Mouse (Mus musculus): Measurements from ENCODE around the gene Plekhg4. TPM values are rescaled to one million over a fixed set of nuclear protein-coding genes. Genes with fewer than 3 reads are reported as not detected.

The Plekhg4 gene
- total RNA-seq, 2 experiments from 2014 or later, result not detected

DNA sequence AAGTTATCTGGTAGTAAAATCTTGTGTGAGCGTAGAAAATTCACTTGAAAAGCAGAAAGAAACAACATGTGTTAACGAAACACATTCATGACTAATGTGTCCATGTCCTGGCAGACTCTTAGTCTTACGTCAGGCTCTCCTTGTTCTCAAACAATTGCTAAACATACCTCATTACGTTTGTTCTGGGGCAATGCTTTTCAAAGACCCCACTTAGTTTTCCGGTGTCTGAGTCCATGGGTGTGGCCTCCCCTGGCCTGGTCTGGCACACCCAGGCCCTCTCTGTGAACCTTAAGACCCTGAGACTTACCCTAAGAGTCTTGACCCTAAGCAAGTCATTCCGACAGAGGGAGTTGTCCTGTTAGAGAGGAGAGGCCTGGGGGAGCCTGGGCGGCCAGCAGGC lies 20.8 kb downstream of the Plekhg4 start:
- no peak for ATAC-seq (replicated peaks; ENCODE audit: poor library complexity)

DNA sequence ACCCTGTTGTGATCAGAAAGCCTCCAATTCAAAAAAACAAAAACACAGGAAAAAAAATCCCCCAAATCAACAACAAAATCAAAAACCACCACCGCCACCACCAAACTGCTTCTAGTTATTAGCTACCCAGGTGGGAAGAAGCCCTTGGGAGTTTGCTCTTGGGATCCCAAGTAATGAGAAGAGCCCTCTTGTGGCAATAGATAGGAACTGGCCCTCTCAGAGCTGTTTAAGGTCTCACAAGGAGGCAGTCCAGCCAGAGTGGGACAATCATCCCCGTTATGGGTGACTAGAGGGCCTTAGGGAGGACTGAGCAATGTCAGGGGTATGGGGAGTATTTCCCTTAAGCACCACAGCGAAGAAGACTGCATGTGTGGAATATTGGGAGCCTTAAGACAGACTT lies 24.7 kb downstream of the Plekhg4 start:
- peak; percentile 82 for ATAC-seq (replicated peaks; ENCODE audit: poor library complexity)

DNA sequence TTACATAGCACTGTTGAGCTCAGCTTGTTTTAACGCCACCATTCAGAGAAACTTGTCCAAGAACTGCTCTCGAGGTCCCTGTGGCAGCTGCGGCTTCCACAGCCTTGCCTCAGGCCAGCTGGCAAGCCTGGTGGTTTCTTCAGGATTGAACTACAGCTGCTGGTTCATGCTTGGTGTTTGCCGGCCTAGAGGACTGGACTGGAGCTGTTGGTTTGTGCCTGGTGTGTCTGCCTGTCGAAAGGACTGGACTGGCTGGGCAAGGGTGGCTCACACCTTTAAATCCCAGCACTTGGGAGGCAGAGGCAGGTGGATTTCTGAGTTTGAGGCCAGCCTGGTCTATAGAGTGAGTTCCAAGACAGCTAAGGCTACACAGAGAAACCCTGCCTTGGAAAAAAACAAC lies 26.9 kb downstream of the Plekhg4 start:
- ATAC-seq (replicated peaks; ENCODE audit: poor library complexity), result no peak

DNA sequence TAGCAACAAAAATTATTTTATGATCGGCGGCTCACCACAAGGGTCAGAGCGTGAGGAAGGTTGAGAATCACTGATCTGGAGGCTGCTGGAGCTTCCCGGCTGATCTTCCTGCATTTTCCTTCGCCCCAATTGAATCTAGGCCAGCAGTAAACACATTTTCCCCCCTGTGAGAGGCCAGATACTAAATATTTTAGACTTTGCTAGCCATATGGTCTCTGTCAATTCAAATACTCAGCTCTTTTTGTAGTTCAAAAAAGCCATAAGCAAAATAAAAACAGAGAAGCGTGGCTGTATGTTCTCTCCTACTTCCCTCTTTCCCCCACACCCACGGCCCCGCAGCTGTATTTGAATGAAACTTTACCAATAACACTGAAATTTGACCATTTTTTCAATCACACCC lies 30.4 kb downstream of the Plekhg4 start:
- no peak for ATAC-seq (replicated peaks; ENCODE audit: poor library complexity)

DNA sequence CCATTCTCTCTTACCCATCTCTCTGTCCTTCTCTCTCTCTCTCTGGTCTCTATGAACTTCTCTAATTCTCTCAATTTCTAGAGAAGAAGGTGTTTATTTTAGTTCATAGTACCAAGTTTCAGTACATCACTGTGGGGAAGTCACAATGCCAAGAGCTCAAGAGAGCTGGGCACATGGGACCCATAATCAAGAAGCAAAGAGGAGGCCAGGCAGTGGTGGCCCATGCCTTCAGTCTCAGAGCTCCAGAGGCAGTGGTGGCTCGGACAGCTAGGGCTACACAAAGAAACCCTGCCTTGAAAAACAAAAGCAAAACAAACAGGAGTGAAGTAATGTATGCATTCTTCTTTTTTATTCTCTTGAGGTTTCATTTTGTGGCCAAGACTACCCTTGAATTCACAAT lies 31.4 kb downstream of the Plekhg4 start:
- ATAC-seq (replicated peaks; ENCODE audit: poor library complexity), result no peak

DNA sequence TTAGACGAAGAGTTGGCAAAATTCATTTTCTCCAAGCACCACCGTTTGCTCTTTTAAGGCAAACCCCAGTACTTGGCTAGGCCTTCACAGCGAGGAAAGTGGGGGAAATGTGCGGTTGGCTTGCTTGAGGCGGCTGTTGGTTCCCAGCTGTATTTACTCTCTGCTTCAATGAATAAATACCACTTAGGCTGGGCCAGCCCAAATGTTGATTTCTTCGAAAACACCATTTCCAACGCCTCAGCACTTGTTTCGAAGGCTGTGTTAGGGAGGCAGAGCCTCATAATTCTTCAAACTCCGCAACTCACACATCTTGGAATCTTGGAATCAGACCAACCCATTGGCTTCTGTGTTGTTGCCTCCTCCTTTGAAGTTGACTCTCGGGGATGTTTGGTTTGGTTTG lies 33.3 kb downstream of the Plekhg4 start:
- no peak for ATAC-seq (replicated peaks; ENCODE audit: poor library complexity)

DNA sequence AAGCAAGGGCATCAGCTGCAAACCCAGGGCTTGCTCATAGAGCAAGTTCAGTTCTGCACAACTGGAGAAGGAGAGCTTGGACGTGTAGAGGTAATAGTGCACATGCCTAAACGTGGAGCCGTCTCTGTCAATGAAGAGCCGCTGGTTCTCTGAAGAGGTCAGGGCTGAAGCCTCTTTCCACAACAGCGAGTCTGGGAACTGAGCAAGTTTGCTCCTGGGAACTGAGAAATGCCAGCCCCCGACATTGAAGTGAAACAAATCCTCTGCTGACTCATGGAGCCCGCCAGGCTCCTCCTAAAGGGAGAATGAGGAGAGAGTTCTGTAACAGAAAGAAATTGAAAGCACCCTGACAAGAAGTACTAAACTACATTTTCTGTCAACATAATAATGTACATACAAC lies 35.3 kb downstream of the Plekhg4 start:
- no peak for ATAC-seq (replicated peaks; ENCODE audit: poor library complexity)

DNA sequence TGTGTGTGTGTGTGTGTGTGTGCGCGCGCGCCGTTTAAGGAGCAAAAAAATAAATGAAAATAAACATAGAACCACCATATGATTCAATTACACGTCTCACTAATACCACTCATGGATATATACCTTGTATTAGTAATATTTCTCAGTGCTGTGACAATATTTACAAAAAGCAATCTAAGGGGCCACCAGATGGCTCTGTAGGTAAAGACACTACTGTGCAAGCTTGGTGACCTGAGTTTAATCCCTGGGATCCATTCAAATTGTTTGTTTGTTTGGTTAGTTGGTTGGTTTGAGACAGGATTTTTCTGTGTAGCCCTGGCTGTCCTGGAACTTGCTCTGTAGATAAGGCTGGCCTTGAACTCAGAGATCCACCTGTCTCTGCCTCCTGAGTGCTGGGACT lies 36.9 kb downstream of the Plekhg4 start:
- no peak for ATAC-seq (replicated peaks; ENCODE audit: poor library complexity)

DNA sequence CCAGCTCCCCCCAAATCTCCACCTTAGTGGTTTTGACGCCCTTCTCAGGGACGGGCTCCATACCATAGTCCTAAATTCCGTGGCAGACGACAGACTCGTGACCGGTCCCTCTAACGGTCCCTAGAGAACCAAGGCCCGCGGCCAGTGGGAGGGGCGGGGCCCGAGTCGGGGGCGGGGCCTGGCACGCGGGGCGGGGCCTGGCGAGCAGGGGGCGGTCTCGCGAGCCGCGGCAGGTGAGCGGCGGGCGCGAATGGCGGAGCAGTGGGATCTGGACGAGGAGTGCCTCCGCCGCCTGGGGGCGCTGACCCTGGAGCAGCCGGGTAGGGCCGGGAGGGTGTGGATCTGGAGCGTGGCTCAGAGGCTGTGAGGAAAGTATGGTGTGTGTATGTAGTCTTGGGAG lies 40.3 kb downstream of the Plekhg4 start, which contains the start of the genes Kctd19 and Lrrc36:
Gene Kctd19, minus strand, starts transcription at position 112 of the 400 bp plus-strand sequence.
Gene Lrrc36, plus strand, starts transcription at position 181 of the 400 bp plus-strand sequence.
- ATAC-seq (replicated peaks; ENCODE audit: poor library complexity), result peak; percentile 98

DNA sequence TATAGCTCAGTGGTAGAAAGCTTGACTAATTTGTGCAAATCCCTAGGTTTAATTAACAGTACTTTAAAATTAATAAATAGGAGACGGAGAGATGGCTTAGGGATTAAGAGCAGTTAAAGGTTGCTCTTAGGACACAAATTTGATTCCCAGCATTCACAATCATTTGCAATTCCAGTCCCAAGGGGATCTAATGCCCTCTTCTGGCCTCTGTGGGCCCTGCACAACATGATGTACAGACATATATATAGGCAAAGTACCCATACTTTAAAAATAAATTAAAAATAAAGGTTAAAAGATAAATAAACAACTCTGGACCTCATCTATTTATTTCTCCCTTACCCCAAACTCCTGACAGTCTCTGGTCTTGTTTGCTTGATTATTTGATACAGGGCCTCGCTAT lies 45.9 kb downstream of the Plekhg4 start:
- no peak for ATAC-seq (replicated peaks; ENCODE audit: poor library complexity)

DNA sequence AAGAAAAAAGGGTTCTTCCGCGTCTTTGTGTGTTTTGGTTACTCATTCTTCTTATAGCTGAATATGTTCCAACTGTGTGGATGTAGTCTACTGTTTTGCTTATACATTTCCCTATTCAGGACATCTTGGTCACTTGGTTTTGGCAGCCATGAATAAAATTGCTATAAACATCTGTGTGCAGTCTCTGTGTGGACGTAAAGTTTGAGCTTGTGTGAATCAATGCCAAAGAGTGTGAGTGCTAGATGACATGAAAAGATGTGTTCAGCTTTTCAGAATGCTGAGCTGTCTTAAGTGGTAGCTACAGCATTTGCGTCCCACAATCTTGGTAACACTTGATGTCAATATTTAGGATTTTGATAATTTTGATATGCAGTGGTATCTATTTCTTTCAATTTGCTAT lies 46.7 kb downstream of the Plekhg4 start:
- no peak for ATAC-seq (replicated peaks; ENCODE audit: poor library complexity)

DNA sequence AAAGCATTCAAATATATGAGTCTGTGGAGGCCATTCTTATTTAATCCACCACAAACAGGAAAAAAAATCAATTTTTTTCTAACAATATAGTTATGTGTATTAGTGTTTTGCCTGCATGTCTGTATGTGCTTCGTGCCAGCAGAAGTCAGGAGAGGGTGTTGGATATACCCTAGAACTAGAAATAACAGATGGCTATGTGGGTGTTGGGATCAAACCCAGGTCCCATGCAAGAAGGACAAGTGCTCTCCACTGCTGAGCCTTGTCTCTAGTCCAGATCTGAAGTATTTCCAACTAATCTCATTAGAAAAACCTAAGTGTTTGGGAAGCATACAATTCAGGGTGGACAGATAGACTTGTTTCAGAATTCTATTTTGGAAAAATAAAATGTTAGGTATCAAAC lies 48.9 kb downstream of the Plekhg4 start:
- no peak for ATAC-seq (replicated peaks; ENCODE audit: poor library complexity)

DNA sequence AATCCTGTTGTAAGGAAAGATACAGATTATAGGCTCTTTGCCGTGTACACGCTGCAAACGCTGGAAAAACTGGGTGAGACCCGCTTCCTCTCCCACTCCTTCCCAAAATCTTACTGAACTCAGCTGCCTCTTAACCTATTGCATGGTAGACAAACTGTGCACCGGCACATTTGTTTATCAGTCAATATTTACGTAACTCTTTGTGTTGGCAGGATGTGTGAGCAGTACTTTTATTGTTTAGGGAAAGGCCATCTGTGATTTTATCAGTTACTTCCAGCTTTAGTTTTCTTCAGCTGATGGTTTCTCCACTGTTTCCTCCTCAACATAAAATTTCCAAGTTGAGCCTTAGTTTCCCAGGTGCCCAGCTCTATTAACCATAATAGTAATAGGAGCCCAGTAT lies 53.8 kb downstream of the Plekhg4 start:
- ATAC-seq (replicated peaks; ENCODE audit: poor library complexity), result no peak

DNA sequence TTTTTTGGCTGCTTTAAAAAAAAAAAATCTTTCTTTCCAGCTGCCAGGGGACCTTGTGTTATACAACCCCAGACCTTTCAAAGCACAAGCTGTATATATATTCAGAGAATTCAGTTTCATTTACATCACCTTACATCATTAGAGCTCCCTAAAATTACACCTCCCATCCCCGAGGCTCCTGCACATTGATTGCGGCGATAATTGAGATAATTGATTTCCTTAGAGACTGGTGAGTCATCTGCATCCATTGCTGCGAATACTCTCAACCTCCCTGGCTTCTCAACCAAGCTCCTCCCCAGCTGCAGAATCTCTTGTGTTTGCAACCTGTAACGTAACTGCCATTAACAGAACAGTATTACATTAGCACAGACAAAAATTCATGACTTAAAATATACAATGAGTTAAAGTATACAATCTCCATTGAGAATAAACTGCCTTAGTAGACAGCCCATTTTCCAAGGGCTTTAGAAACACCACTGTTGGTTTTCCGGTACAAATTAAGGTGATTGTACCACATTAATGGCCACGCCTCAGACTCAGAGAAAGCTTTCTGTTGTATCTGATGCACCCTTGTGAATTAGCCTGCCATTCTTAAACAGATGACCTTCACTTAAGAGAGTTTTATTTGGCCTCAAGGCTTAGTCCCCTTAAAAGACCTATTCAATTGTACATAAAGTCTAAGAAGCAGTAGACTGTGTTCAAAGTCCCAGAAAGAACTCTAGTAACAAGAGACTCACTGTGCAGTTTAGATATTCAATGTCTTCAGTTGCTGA lies 58.9 kb downstream of the Plekhg4 start:
- ATAC-seq (replicated peaks; ENCODE audit: poor library complexity), result no peak

Other genes starting within 250 kb of the Plekhg4 start
- gene Ces4a, start 241.5 kb upstream of the Plekhg4 start, total RNA-seq (2015), result not detected in 2 replicates
- not detected in 2 replicates for gene Ces4a, start 241.5 kb upstream of the Plekhg4 start, total RNA-seq (2017)
- 146 and 152 TPM in 2 replicates for gene Cbfb, start 202.6 kb upstream of the Plekhg4 start, total RNA-seq (2015)
- gene Cbfb, start 202.6 kb upstream of the Plekhg4 start, total RNA-seq (2017), result 157 and 178 TPM in 2 replicates
- 20.8 and 31.3 TPM in 2 replicates for gene D230025D16Rik, start 148.1 kb upstream of the Plekhg4 start, total RNA-seq (2015)
- gene D230025D16Rik, start 148.1 kb upstream of the Plekhg4 start, total RNA-seq (2017), result 21.2 and 23.9 TPM in 2 replicates
- gene B3gnt9, start 118.1 kb upstream of the Plekhg4 start, total RNA-seq (2015), result 0.22 and 0.27 TPM in 2 replicates
- 0.17 and 0.37 TPM in 2 replicates for gene B3gnt9, start 118.1 kb upstream of the Plekhg4 start, total RNA-seq (2017)
- gene Tradd, start 108.7 kb upstream of the Plekhg4 start, total RNA-seq (2015), result 7.0 and 8.7 TPM in 2 replicates
- gene Tradd, start 108.7 kb upstream of the Plekhg4 start, total RNA-seq (2017), result 14.2 and 15.4 TPM in 2 replicates
- gene Fbxl8, start 108.6 kb upstream of the Plekhg4 start, total RNA-seq (2015), result 2.3 and 3.2 TPM in 2 replicates
- 1.2 and 2.3 TPM in 2 replicates for gene Fbxl8, start 108.6 kb upstream of the Plekhg4 start, total RNA-seq (2017)
- gene Hsf4, start 103.5 kb upstream of the Plekhg4 start, total RNA-seq (2015), result not detected in 2 replicates
- gene Hsf4, start 103.5 kb upstream of the Plekhg4 start, total RNA-seq (2017), result not detected in 2 replicates
- not detected in 2 replicates for gene Nol3, start 97.1 kb upstream of the Plekhg4 start, total RNA-seq (2015)
- gene Nol3, start 97.1 kb upstream of the Plekhg4 start, total RNA-seq (2017), result 0.04 TPM in 1 of 2 replicates, not detected in the other
- 2.1 and 4.2 TPM in 2 replicates for gene 4931428F04Rik, start 83.4 kb upstream of the Plekhg4 start, total RNA-seq (2015)
- gene 4931428F04Rik, start 83.4 kb upstream of the Plekhg4 start, total RNA-seq (2017), result 1.5 and 1.8 TPM in 2 replicates
- gene Exoc3l, start 77.2 kb upstream of the Plekhg4 start, total RNA-seq (2015), result 0.52 and 0.61 TPM in 2 replicates
- 0.20 and 1.6 TPM in 2 replicates for gene Exoc3l, start 77.2 kb upstream of the Plekhg4 start, total RNA-seq (2017)
- 121 and 126 TPM in 2 replicates for gene E2f4, start 75.6 kb upstream of the Plekhg4 start, total RNA-seq (2015)
- gene E2f4, start 75.6 kb upstream of the Plekhg4 start, total RNA-seq (2017), result 47.0 and 53.6 TPM in 2 replicates
- 0.49 and 0.71 TPM in 2 replicates for gene Elmo3, start 67.7 kb upstream of the Plekhg4 start, total RNA-seq (2015)
- gene Elmo3, start 67.7 kb upstream of the Plekhg4 start, total RNA-seq (2017), result 0.33 and 0.88 TPM in 2 replicates
- 1.2 and 2.0 TPM in 2 replicates for gene Lrrc29, start 47.0 kb upstream of the Plekhg4 start, total RNA-seq (2015)
- 1.3 and 2.9 TPM in 2 replicates for gene Lrrc29, start 47.0 kb upstream of the Plekhg4 start, total RNA-seq (2017)
- 70.7 and 84.0 TPM in 2 replicates for gene Tmem208, start 46.9 kb upstream of the Plekhg4 start, total RNA-seq (2015)
- 41.0 and 50.3 TPM in 2 replicates for gene Tmem208, start 46.9 kb upstream of the Plekhg4 start, total RNA-seq (2017)
- 5.0 and 6.2 TPM in 2 replicates for gene Fhod1, start 25.3 kb upstream of the Plekhg4 start, total RNA-seq (2015)
- 2.3 and 2.9 TPM in 2 replicates for gene Fhod1, start 25.3 kb upstream of the Plekhg4 start, total RNA-seq (2017)
- 0.54 and 0.79 TPM in 2 replicates for gene Slc9a5, start 24.4 kb upstream of the Plekhg4 start, total RNA-seq (2015)
- under 0.01 and 0.61 TPM in 2 replicates for gene Slc9a5, start 24.4 kb upstream of the Plekhg4 start, total RNA-seq (2017)
- gene Kctd19, start 40.2 kb downstream of the Plekhg4 start, total RNA-seq (2015), result not detected in 2 replicates
- 0.12 TPM in 1 of 2 replicates, not detected in the other for gene Kctd19, start 40.2 kb downstream of the Plekhg4 start, total RNA-seq (2017)
- gene Lrrc36, start 40.3 kb downstream of the Plekhg4 start, total RNA-seq (2015), result 0.30 TPM in 1 of 2 replicates, not detected in the other
- gene Lrrc36, start 40.3 kb downstream of the Plekhg4 start, total RNA-seq (2017), result 0.91 and 1.2 TPM in 2 replicates
- gene Tppp3, start 98.3 kb downstream of the Plekhg4 start, total RNA-seq (2015), result 0.27 TPM in 1 of 2 replicates, not detected in the other
- gene Tppp3, start 98.3 kb downstream of the Plekhg4 start, total RNA-seq (2017), result 0.57 and 2.4 TPM in 2 replicates
- 4.8 and 5.7 TPM in 2 replicates for gene Zdhhc1, start 123.6 kb downstream of the Plekhg4 start, total RNA-seq (2015)
- 2.7 and 5.0 TPM in 2 replicates for gene Zdhhc1, start 123.6 kb downstream of the Plekhg4 start, total RNA-seq (2017)
- 0.10 and 0.12 TPM in 2 replicates for gene Hsd11b2, start 145.5 kb downstream of the Plekhg4 start, total RNA-seq (2015)
- gene Hsd11b2, start 145.5 kb downstream of the Plekhg4 start, total RNA-seq (2017), result not detected in 2 replicates
- 137 and 142 TPM in 2 replicates for gene Atp6v0d1, start 192.8 kb downstream of the Plekhg4 start, total RNA-seq (2015)
- 50.5 and 56.6 TPM in 2 replicates for gene Atp6v0d1, start 192.8 kb downstream of the Plekhg4 start, total RNA-seq (2017)
- gene Ripor1, start 232.0 kb downstream of the Plekhg4 start, total RNA-seq (2015), result 46.9 and 53.0 TPM in 2 replicates
- 6.4 and 6.6 TPM in 2 replicates for gene Ripor1, start 232.0 kb downstream of the Plekhg4 start, total RNA-seq (2017)

Data from megakaryocyte progenitor cell, adult 5-6 weeks (primary cell).